10 mouse cellular contexts compared by ENCODE assay signal in genomic region chr6:52840589-52841044, GRCm38 (mm10).
A peak's percentile ranks its signal among the peaks of the same experiment; 100 is the strongest.
DNase-seq lines count a peak whose midpoint lies in the region; ATAC-seq and TF ChIP-seq lines count a peak whose summit lies in the region.
"Had no signal": no experiment of that assay in that cellular context is flagged by ENCODE, and none has a peak within 500 bp of the region (broad histone marks: within the 10 kb centered on the region; RNA-seq: fewer than 3 reads in every experiment).

No protein-coding gene starts in this region.

- H3K36me3 ChIP-seq in liver, postnatal 0 days (replicated peaks; ENCODE audit: insufficient read depth, low read length) = no peaks in the 10 kb centered on the region
- no peaks in the 10 kb centered on the region for H3K36me3 ChIP-seq in neural tube, embryonic 13.5 days

- no peak for TF ChIP-seq CTCF in liver, postnatal 0 days (IDR thresholded peaks at IDR 0.05; ENCODE audit: low read depth)

- no peak overlapping the region for H3K9ac ChIP-seq in liver, postnatal 0 days (replicated peaks)
- 0 out of 2 replicates have a peak overlapping the region, but pooled peaks have one; percentile 39 for H3K9ac ChIP-seq in neural tube, embryonic 13.5 days

- ATAC-seq in liver, postnatal 0 days = no peak
- ATAC-seq in hematopoietic stem cell, adult 5-6 weeks (replicated peaks in 1 of 2; ENCODE audit: insufficient read depth in 1 of 2, low FRiP score in 2 of 2, low TSS enrichment in 1 of 2, low read depth in 1 of 2, poor library complexity in 2 of 2, severe bottlenecking in 2 of 2) = peak; percentile 19 to 63; a peak in 2 of 4 replicates
- ATAC-seq in neural tube, embryonic 13.5 days (ENCODE audit: low read depth) = no peak
- ATAC-seq in erythroid progenitor cell, adult 5-6 weeks (replicated peaks; ENCODE audit: low FRiP score, poor library complexity, severe bottlenecking) = no peak

- H3K27ac ChIP-seq in liver, postnatal 0 days (ENCODE audit: low read depth) = no peak overlapping the region
- 0 out of 2 replicates have a peak overlapping the region, but pooled peaks have one; percentile 46 for H3K27ac ChIP-seq in neural tube, embryonic 13.5 days (replicated peaks)
- H3K27ac ChIP-seq: kidney, postnatal 0 days had no signal

- H3K9me3 ChIP-seq in liver, postnatal 0 days (ENCODE audit: low read length) = no peaks in the 10 kb centered on the region
- no peaks in the 10 kb centered on the region for H3K9me3 ChIP-seq in neural tube, embryonic 13.5 days

- WGBS in liver, postnatal 0 days (ENCODE audit: insufficient replicate concordance) = 52% methylated on average over 9 of the region's 9 CpGs
- 19% methylated on average over 9 of the region's 9 CpGs for WGBS in neural tube, embryonic 13.5 days

- TF ChIP-seq EP300 in liver, postnatal 0 days (IDR thresholded peaks at IDR 0.05; ENCODE audit: low read depth) = no peak

- no peaks in the 10 kb centered on the region for H3K27me3 ChIP-seq in liver, postnatal 0 days (ENCODE audit: insufficient read depth, low read length)
- H3K27me3 ChIP-seq in neural tube, embryonic 13.5 days = peaks cover 8% of the 10 kb centered on the region

- no peaks in the 10 kb centered on the region for H3K4me1 ChIP-seq in liver, postnatal 0 days (ENCODE audit: insufficient read depth)
- peaks cover 35% of the 10 kb centered on the region for H3K4me1 ChIP-seq in neural tube, embryonic 13.5 days (replicated peaks)

- no peak overlapping the region for H3K4me2 ChIP-seq in liver, postnatal 0 days (ENCODE audit: low read depth, low read length)
- H3K4me2 ChIP-seq in neural tube, embryonic 13.5 days = peak overlapping the region; percentile 2; the same call in 1 of the 2 replicates

- H3K4me3 ChIP-seq in liver, postnatal 0 days (ENCODE audit: low read depth, low read length) = no peak overlapping the region
- H3K4me3 ChIP-seq in neural tube, embryonic 13.5 days = no peak overlapping the region

- peak; percentile 16 for DNase-seq in liver
- DNase-seq in liver, postnatal 0 days = no peak
- peak; percentile 12 for DNase-seq in gastrocnemius, adult 18-20 months (ENCODE audit: low spot score)
- no peak for DNase-seq in ovary, postnatal 14 days (ENCODE audit: low spot score)
- DNase-seq in layer of hippocampus, adult 11-12 months (ENCODE audit: low spot score) = no peak
- DNase-seq: adrenal gland, postnatal 10 days had no signal

Comparison
In these comparisons a context has a peak if more than half of its experiments do, and no peak if none do; other contexts are left out.
1. DNase-seq: peak in liver (single experiment) and gastrocnemius, adult 18-20 months (single experiment); none in liver, postnatal 0 days (single experiment), ovary, postnatal 14 days (single experiment) and layer of hippocampus, adult 11-12 months (single experiment).
2. ATAC-seq: peak in hematopoietic stem cell, adult 5-6 weeks (2 of 2); none in liver, postnatal 0 days (single experiment), neural tube, embryonic 13.5 days (single experiment) and erythroid progenitor cell, adult 5-6 weeks (single experiment).